Mouse (Mus musculus) brain, embryonic 14.5 days (tissue): Measurements from ENCODE around the gene Opcml.

Experiments
- CTCF ChIP-seq: fragments of 200-500 bp; IDR thresholded peaks from 2 replicates; pipeline ENCODE4 v1.5.1; 2012; ENCODE audit warnings: inconsistent platforms, mild to moderate bottlenecking, moderate library complexity, borderline replicate concordance; ENCODE audit not compliant: insufficient read depth, insufficient read length; ENCODE audit errors: extremely low read depth
- POLR2A ChIP-seq: fragments of 200-500 bp; IDR thresholded peaks from 2 replicates; pipeline ENCODE4 v1.6.1; 2012; ENCODE audit warnings: mild to moderate bottlenecking, inconsistent platforms, borderline replicate concordance; ENCODE audit not compliant: poor library complexity, insufficient read depth, insufficient read length, severe bottlenecking; ENCODE audit errors: extremely low read depth

GRCm38 (mm10) chr9:28737955-28738354 is 947.4 kb downstream of the Opcml start:
- TF ChIP-seq POLR2A (no peak), CTCF (no peak)
